Mouse (Mus musculus): Measurements from ENCODE around the gene Pin1. TPM values are rescaled to one million over a fixed set of nuclear protein-coding genes. Genes with fewer than 3 reads are reported as not detected.

Pin1 gene
- polyA plus RNA-seq, 1 experiment from 2014 or later = 54.6 TPM

- ATAC-seq (ENCODE audit: low FRiP score, low read depth) = peak; percentile 41
- Histone ChIP-seq H3K4me2 (replicated peaks) (peak overlapping the region; percentile 19; the same call in 1 of the 2 replicates), H3K27me3 (no peaks in the 10 kb centered on the region), H3K9ac (replicated peaks) (0 out of 2 replicates have a peak overlapping the region, but pooled peaks have one; percentile 17), H3K27ac (replicated peaks) (peak overlapping the region; percentile 79), H3K4me3 (no peak overlapping the region), H3K4me1 (peaks cover 6% of the 10 kb centered on the region), H3K36me3 (peaks cover 4% of the 10 kb centered on the region; the same call in 1 of the 2 replicates), H3K9me3 (0 out of 2 replicates have a peak, but pooled peaks cover 4% of the 10 kb centered on the region)
- 59% methylated on average over 5 of the region's 5 CpGs for WGBS
These were observed 61.1 kb downstream of the Pin1 start for GRCm38 (mm10) chr9:20712934-20713477.

DNA sequence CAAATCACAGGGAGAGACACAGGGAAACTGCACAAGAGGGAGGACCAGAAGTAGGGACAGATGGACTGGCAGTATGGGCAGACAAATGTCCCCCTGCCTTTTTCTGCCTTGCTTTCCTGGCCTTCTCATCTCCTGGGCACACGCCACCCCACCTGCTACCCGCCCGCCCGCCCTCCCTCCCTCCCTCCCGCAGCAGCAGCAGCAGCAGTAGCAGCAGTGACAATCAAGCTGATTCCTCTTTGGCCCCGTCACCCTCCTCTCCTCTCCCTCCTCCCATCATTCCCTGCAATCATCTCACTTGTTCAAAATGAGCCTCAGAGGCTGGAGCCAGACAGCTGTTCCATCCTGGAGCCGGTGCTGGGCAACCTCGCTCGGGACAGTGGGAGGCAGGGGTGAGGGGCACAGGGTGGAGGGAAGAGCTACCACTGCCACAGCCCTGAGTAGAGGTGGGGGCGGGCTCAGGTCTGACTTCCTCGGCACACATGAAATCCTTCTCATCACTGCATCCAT lies 61.6 kb downstream of the Pin1 start:
- Histone ChIP-seq H3K4me2 (replicated peaks) (peak overlapping the region; percentile 19; the same call in 1 of the 2 replicates), H3K4me3 (no peak overlapping the region), H3K27me3 (no peaks in the 10 kb centered on the region), H3K4me1 (peaks cover 6% of the 10 kb centered on the region), H3K9me3 (0 out of 2 replicates have a peak, but pooled peaks cover 4% of the 10 kb centered on the region), H3K9ac (replicated peaks) (no peak overlapping the region), H3K27ac (replicated peaks) (peak overlapping the region; percentile 79), H3K36me3 (peaks cover 4% of the 10 kb centered on the region; the same call in 1 of the 2 replicates)
- peak; percentile 88 for ATAC-seq (ENCODE audit: low FRiP score, low read depth)
- WGBS = 18% methylated on average over 6 of the region's 11 CpGs

DNA sequence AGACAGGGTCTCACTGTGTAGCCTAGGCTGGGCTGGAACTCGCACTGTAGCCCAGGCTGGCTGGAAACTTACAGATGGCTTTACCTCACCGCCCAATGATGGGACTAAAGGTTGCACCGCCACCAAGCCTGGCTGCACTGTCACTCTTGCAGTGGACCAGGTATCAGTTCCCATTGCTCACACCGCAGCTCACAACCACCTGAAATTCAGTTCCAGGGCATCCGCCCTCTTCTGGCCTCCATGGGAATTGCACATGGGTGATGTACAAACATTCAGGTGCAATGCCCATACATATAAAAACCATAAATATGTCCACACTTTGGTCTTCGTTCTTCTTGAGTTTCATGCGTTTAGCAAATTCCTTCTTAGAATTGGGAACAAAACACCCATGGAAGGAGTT lies 63.4 kb downstream of the Pin1 start:
- Histone ChIP-seq H3K27ac (replicated peaks) (no peak overlapping the region), H3K9ac (replicated peaks) (no peak overlapping the region), H3K4me1 (peaks cover 6% of the 10 kb centered on the region), H3K4me2 (replicated peaks) (no peak overlapping the region), H3K9me3 (0 out of 2 replicates have a peak, but pooled peaks cover 4% of the 10 kb centered on the region), H3K36me3 (peaks cover 5% of the 10 kb centered on the region; the same call in 1 of the 2 replicates), H3K4me3 (no peak overlapping the region), H3K27me3 (no peaks in the 10 kb centered on the region)
- 74% methylated on average over 7 of the region's 7 CpGs for WGBS
- ATAC-seq (ENCODE audit: low FRiP score, low read depth) = no peak

Other genes with a start within 250 kb of the Pin1 start
- 30.3 and 33.7 TPM in 2 replicates for gene Zfp26, start 191.9 kb upstream of the Pin1 start, polyA plus RNA-seq (2016; fragmentation: Nextera tagmentation; extraction: Ambion mirVana)
- 34.3 and 34.6 TPM in 2 replicates for gene Zfp426, start 159.3 kb upstream of the Pin1 start, polyA plus RNA-seq (2016; fragmentation: Nextera tagmentation; extraction: Ambion mirVana)
- 166 and 168 TPM in 2 replicates for gene Zfp266, start 130.7 kb upstream of the Pin1 start, polyA plus RNA-seq (2016; fragmentation: Nextera tagmentation; extraction: Ambion mirVana)
- gene Zfp846, start 70.8 kb upstream of the Pin1 start, polyA plus RNA-seq (2016; fragmentation: Nextera tagmentation; extraction: Ambion mirVana) = 31.6 and 32.7 TPM in 2 replicates
- 463 and 492 TPM in 2 replicates for gene Ubl5, start 9.2 kb upstream of the Pin1 start, polyA plus RNA-seq (2016; fragmentation: Nextera tagmentation; extraction: Ambion mirVana)
- gene Fbxl12, start 7.3 kb upstream of the Pin1 start, polyA plus RNA-seq (2016; fragmentation: Nextera tagmentation; extraction: Ambion mirVana) = 19.2 and 20.5 TPM in 2 replicates
- gene Olfm2, start 94.3 kb downstream of the Pin1 start, polyA plus RNA-seq (2016; fragmentation: Nextera tagmentation; extraction: Ambion mirVana) = 40.8 and 42.9 TPM in 2 replicates
- 0.63 and 0.84 TPM in 2 replicates for gene Col5a3, start 163.0 kb downstream of the Pin1 start, polyA plus RNA-seq (2016; fragmentation: Nextera tagmentation; extraction: Ambion mirVana)
- gene Rdh8, start 166.4 kb downstream of the Pin1 start, polyA plus RNA-seq (2016; fragmentation: Nextera tagmentation; extraction: Ambion mirVana) = not detected in 2 replicates
- gene A230050P20Rik, start 216.5 kb downstream of the Pin1 start, polyA plus RNA-seq (2016; fragmentation: Nextera tagmentation; extraction: Ambion mirVana) = 1.3 and 1.8 TPM in 2 replicates
- 4.3 TPM in 2 replicates for gene Angptl6, start 227.6 kb downstream of the Pin1 start, polyA plus RNA-seq (2016; fragmentation: Nextera tagmentation; extraction: Ambion mirVana)
- 55.3 and 62.7 TPM in 2 replicates for gene Ppan, start 236.1 kb downstream of the Pin1 start, polyA plus RNA-seq (2016; fragmentation: Nextera tagmentation; extraction: Ambion mirVana)
- 298 and 321 TPM in 2 replicates for gene Eif3g, start 246.5 kb downstream of the Pin1 start, polyA plus RNA-seq (2016; fragmentation: Nextera tagmentation; extraction: Ambion mirVana)

Measured in midbrain, embryonic 12.5 days (tissue).